Mouse (Mus musculus) intestine, postnatal 0 days (tissue): ENCODE measurements around the gene Srp54a. TPM values are rescaled to one million over a fixed set of nuclear protein-coding genes. Genes with fewer than 3 reads are reported as not detected.
A peak's percentile ranks its signal among the peaks of the same experiment; 100 is the strongest.
"Not testable (repeated sequence)": the region's sequence is repeated elsewhere in the genome, so short reads cannot be mapped to it uniquely, and the experiment has no call there.

ENCODE experiments used
- ATAC-seq: fragments of 200-750 bp; cut with Nextera tagmentation; 2 replicates; pipeline ENCODE4 v1.8.0; 2017; ENCODE audit warnings: mild to moderate bottlenecking, moderate TSS enrichment, moderate library complexity
- H3K27ac ChIP-seq: fragments of 300-500 bp; sonication (generic); 2 replicates; pipeline ENCODE4 v1.5.1; 2014; ENCODE audit warnings: mild to moderate bottlenecking, low read depth, low read length, moderate library complexity
- H3K27me3 ChIP-seq: fragments of 300-500 bp; sonication (generic); replicated peaks from 2 replicates; pipeline ENCODE4 v1.6.1; 2014; ENCODE audit warnings: low read length, mixed read lengths; ENCODE audit not compliant: control insufficient read depth, insufficient read depth
- H3K36me3 ChIP-seq: fragments of 300-500 bp; sonication (generic); 2 replicates; pipeline ENCODE4 v1.6.1; 2014; ENCODE audit warnings: mild to moderate bottlenecking, moderate library complexity; ENCODE audit not compliant: control insufficient read depth, insufficient read depth
- H3K4me1 ChIP-seq: fragments of 300-500 bp; sonication (generic); replicated peaks from 2 replicates; pipeline ENCODE4 v1.6.1; 2014; ENCODE audit warnings: antibody characterized with exemption, low read length, mixed read lengths; ENCODE audit not compliant: control insufficient read depth, insufficient read depth
- H3K4me2 ChIP-seq: fragments of 300-500 bp; sonication (generic); replicated peaks from 2 replicates; pipeline ENCODE4 v1.6.1; 2014; ENCODE audit warnings: low read depth, mild to moderate bottlenecking, moderate library complexity
- H3K4me3 ChIP-seq: fragments of 300-500 bp; sonication (generic); 2 replicates; pipeline ENCODE4 v1.5.1; 2014; ENCODE audit warnings: low read depth, low read length
- H3K9ac ChIP-seq: fragments of 300-500 bp; sonication (generic); 2 replicates; pipeline ENCODE4 v1.6.1; 2014; ENCODE audit warnings: mild to moderate bottlenecking, low read depth, low read length
- H3K9me3 ChIP-seq: fragments of 300-500 bp; sonication (generic); 2 replicates; pipeline ENCODE4 v1.6.1; 2016; ENCODE audit warnings: mixed run types; ENCODE audit not compliant: control insufficient read depth
- CTCF ChIP-seq: sonication (generic); IDR thresholded peaks from 2 replicates; pipeline ENCODE4 v1.5.1; 2016; ENCODE audit warnings: low read depth, mild to moderate bottlenecking, control low read depth, antibody characterized with exemption, moderate library complexity
- WGBS: fragments of 180-500 bp; shearing (Covaris S2); extraction: QIAGEN DNeasy Blood & Tissue Kit; methylation state at CpG from one replicate; pipeline ENCODE4 v1.1.7; 2014; 5-methylcytosine and 5-hydroxymethylcytosine counted together
- polyA plus RNA-seq: library from polyadenylated mRNA; unstranded; fragments of >200 nt; fragmentation: Nextera tagmentation; extraction: Ambion mirVana; gene quantifications from 2 replicates; pipeline ENCODE4 v1.2.1, GENCODE M21; 2015

The Srp54a gene
- polyA plus RNA-seq, result 106 and 107 TPM in 2 replicates

GRCm38 (mm10) chr12:55079726-55080600 is at the start of gene Srp54a, which contains the start of gene 2700097O09Rik:
Srp54a (plus strand) TSS chr12:55080262.
2700097O09Rik (minus strand) TSS chr12:55080110.
- Histone ChIP-seq H3K9ac (peak within 1 kb of the TSS; percentile 67), H3K4me3 (peak within 1 kb of the TSS; percentile 61), H3K4me2 (peak within 1 kb of the TSS; percentile 70), H3K27ac (peak within 1 kb of the TSS; percentile 84)
- not testable (repeated sequence) for H3K27me3 ChIP-seq, H3K4me1 ChIP-seq, H3K36me3 ChIP-seq, H3K9me3 ChIP-seq
- under 1% methylated on average over 55 of the region's 60 CpGs for WGBS
- ATAC-seq, result peak; percentile 99

- no peaks in the 10 kb centered on the region for H3K27me3 ChIP-seq
- no peak overlapping the region for H3K9ac ChIP-seq
- no peak overlapping the region for H3K27ac ChIP-seq
- WGBS, result 77% methylated on average over 15 of the region's 15 CpGs
- H3K4me3 ChIP-seq, result no peak overlapping the region
- no peak for TF ChIP-seq CTCF
- no peak for ATAC-seq
- no peaks in the 10 kb centered on the region for H3K9me3 ChIP-seq
- no peak overlapping the region for H3K4me2 ChIP-seq
- H3K4me1 ChIP-seq, result no peaks in the 10 kb centered on the region
- H3K36me3 ChIP-seq, result peaks cover 8% of the 10 kb centered on the region; the same call in 1 of the 2 replicates
These were observed 39.1 kb upstream of the Srp54a start for GRCm38 (mm10) chr12:55041011-55041410.

GRCm38 (mm10) chr12:55049731-55050353 is 30.2 kb upstream of the Srp54a start:
- Histone ChIP-seq H3K9ac (no peak overlapping the region), H3K36me3 (peaks cover 8% of the 10 kb centered on the region; the same call in 1 of the 2 replicates), H3K27ac (no peak overlapping the region), H3K4me2 (no peak overlapping the region), H3K9me3 (no peaks in the 10 kb centered on the region), H3K4me1 (no peaks in the 10 kb centered on the region), H3K27me3 (no peaks in the 10 kb centered on the region), H3K4me3 (no peak overlapping the region)
- 93% methylated on average over 8 of the region's 8 CpGs for WGBS
- no peak for ATAC-seq
- no peak for TF ChIP-seq CTCF

- Histone ChIP-seq H3K9ac (no peak overlapping the region), H3K27me3 (no peaks in the 10 kb centered on the region), H3K9me3 (no peaks in the 10 kb centered on the region), H3K4me1 (no peaks in the 10 kb centered on the region), H3K36me3 (peaks cover 8% of the 10 kb centered on the region; the same call in 1 of the 2 replicates), H3K27ac (no peak overlapping the region), H3K4me2 (no peak overlapping the region), H3K4me3 (no peak overlapping the region)
- TF ChIP-seq CTCF, result no peak
- ATAC-seq, result no peak
- WGBS, result 79% methylated on average over 8 of the region's 8 CpGs
These were observed 28.6 kb upstream of the Srp54a start for GRCm38 (mm10) chr12:55051210-55052173.

GRCm38 (mm10) chr12:55053267-55053666 is 26.8 kb upstream of the Srp54a start:
- Histone ChIP-seq H3K9me3 (no peaks in the 10 kb centered on the region), H3K27ac (no peak overlapping the region), H3K4me2 (no peak overlapping the region), H3K4me3 (no peak overlapping the region), H3K27me3 (no peaks in the 10 kb centered on the region), H3K36me3 (peaks cover 3% of the 10 kb centered on the region), H3K4me1 (no peaks in the 10 kb centered on the region), H3K9ac (no peak overlapping the region)
- TF ChIP-seq CTCF, result no peak
- 94% methylated on average over 7 of the region's 7 CpGs for WGBS
- ATAC-seq, result no peak
